Mouse (Mus musculus) lung, postnatal 0 days (tissue): ENCODE data around the gene Gemin5. TPM values are rescaled to one million over a fixed set of nuclear protein-coding genes. Genes with fewer than 3 reads are reported as not detected.
"Not testable (repeated sequence)": the region's sequence is repeated elsewhere in the genome, so short reads cannot be mapped to it uniquely, and the experiment has no call there.

Source experiments
- ATAC-seq: fragments of 200-750 bp; cut with Nextera tagmentation; 2 replicates; pipeline ENCODE4 v1.8.0; 2017; ENCODE audit warnings: moderate library complexity
- DNase-seq: peaks from one replicate; pipeline ENCODE4 v3.0.0-alpha.2; 2016; ENCODE audit warnings: low spot score
- H3K27ac ChIP-seq: fragments of 300-500 bp; sonication (generic); 2 replicates; pipeline ENCODE4 v1.5.1; 2014; ENCODE audit warnings: antibody characterized with exemption, mild to moderate bottlenecking, low read length, mixed read lengths
- H3K27me3 ChIP-seq: fragments of 300-500 bp; sonication (generic); replicated peaks from 2 replicates; pipeline ENCODE4 v1.6.1; 2014; ENCODE audit warnings: low read length, mixed read lengths; ENCODE audit not compliant: insufficient read depth
- H3K36me3 ChIP-seq: fragments of 300-500 bp; sonication (generic); 2 replicates; pipeline ENCODE4 v1.6.1; 2014; ENCODE audit warnings: low read length, mixed read lengths; ENCODE audit not compliant: insufficient read depth
- H3K4me1 ChIP-seq: fragments of 300-500 bp; sonication (generic); 2 replicates; pipeline ENCODE4 v1.6.1; 2014; ENCODE audit warnings: antibody characterized with exemption, low read depth, low read length, mixed read lengths; ENCODE audit not compliant: insufficient read depth
- H3K4me2 ChIP-seq: fragments of 300-500 bp; sonication (generic); replicated peaks from 2 replicates; pipeline ENCODE4 v1.6.1; 2014; ENCODE audit warnings: low read depth, mild to moderate bottlenecking, low read length, moderate library complexity, mixed read lengths
- H3K4me3 ChIP-seq: fragments of 300-500 bp; sonication (generic); 2 replicates; pipeline ENCODE4 v1.5.1; 2014; ENCODE audit warnings: low read depth, low read length
- H3K9ac ChIP-seq: fragments of 300-500 bp; sonication (generic); replicated peaks from 2 replicates; pipeline ENCODE4 v1.6.1; 2014; ENCODE audit warnings: low read depth, mild to moderate bottlenecking
- H3K9me3 ChIP-seq: fragments of 300-500 bp; sonication (generic); 2 replicates; pipeline ENCODE4 v1.6.1; 2016; ENCODE audit warnings: low read length, mixed read lengths
- CTCF ChIP-seq: IDR thresholded peaks from 2 replicates; pipeline ENCODE4 v1.5.1; 2016; ENCODE audit warnings: antibody characterized with exemption, mild to moderate bottlenecking
- EP300 ChIP-seq: IDR thresholded peaks from 2 replicates; pipeline ENCODE4 v1.6.1; 2016; ENCODE audit warnings: antibody characterized with exemption, mild to moderate bottlenecking, control low read depth
- WGBS: fragments of 180-500 bp; shearing (Covaris S2); extraction: QIAGEN DNeasy Blood & Tissue Kit; methylation state at CpG from one replicate; pipeline ENCODE4 v1.1.7; 2014; 5-methylcytosine and 5-hydroxymethylcytosine counted together
- polyA plus RNA-seq: library from polyadenylated mRNA; unstranded; fragments of >200 nt; fragmentation: Nextera tagmentation; extraction: Ambion mirVana; gene quantifications from 2 replicates; pipeline ENCODE4 v1.2.1, GENCODE M21; 2015

The Gemin5 gene
- polyA plus RNA-seq, 1 experiment from 2014 or later, result 4.3 TPM

DNA sequence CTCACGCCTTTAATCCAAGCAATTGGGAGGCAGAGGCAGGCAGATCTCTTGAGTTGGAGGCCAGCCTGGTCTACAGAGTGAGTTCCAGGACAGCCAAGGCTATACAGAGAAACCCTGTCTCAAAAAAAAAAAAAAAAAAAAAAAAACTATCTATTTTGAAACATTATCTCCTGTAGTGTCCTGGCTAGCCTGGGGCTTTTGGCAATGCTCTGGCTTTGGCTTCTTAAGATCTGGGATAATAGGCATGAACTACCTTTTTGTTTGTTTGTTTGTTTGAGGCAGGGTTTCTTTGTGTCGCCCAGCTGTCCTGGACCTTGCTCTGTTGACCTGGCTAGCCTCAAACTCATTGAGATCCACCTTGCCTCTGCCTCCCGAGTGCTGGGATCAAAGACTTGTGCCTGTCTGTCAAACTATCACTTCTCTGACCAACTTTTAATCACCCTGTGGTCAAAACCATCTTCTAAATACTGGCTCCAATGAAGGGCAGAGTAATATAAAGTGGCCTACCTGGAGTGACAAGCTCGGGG is 67.1 kb downstream of the Gemin5 start:
- Histone ChIP-seq H3K27ac (no peak overlapping the region), H3K4me3 (no peak overlapping the region), H3K4me1 (peaks cover 3% of the 10 kb centered on the region; the same call in 1 of the 2 replicates), H3K27me3 (no peaks in the 10 kb centered on the region), H3K9me3 (no peaks in the 10 kb centered on the region), H3K36me3 (no peaks in the 10 kb centered on the region), H3K9ac (no peak overlapping the region), H3K4me2 (no peak overlapping the region)
- ATAC-seq (no peak), DNase-seq (no peak)
- 82% methylated on average over 4 of the region's 4 CpGs for WGBS
- TF ChIP-seq EP300 (no peak), CTCF (no peak)

DNA sequence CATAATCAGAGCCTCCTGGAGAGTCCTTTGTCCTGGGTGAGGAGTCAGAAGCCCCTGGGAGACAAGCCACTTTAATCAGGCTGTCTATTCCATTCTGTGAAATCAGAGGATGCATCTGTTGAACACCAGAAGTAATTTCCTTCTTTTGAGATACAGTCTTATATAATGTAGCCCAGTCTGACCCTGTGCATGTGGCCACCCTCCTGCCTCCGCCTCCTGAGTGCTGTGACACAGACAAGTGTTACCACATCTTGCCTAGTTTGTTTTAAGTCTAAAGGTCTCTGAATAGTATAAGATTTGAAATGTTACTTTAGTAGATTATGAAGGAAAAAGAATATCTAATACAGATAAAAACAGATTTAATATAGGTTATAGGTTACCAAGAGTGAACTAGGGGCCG is 68.3 kb downstream of the Gemin5 start:
- Histone ChIP-seq H3K4me1 (peaks cover 3% of the 10 kb centered on the region; the same call in 1 of the 2 replicates), H3K9me3 (no peaks in the 10 kb centered on the region), H3K27me3 (no peaks in the 10 kb centered on the region), H3K36me3 (no peaks in the 10 kb centered on the region), H3K4me2 (no peak overlapping the region), H3K4me3 (no peak overlapping the region), H3K9ac (no peak overlapping the region), H3K27ac (no peak overlapping the region)
- no peak for TF ChIP-seq CTCF
- no peak for TF ChIP-seq EP300
- 90% methylated on average over 2 of the region's 2 CpGs for WGBS
- ATAC-seq (no peak), DNase-seq (no peak)

DNA sequence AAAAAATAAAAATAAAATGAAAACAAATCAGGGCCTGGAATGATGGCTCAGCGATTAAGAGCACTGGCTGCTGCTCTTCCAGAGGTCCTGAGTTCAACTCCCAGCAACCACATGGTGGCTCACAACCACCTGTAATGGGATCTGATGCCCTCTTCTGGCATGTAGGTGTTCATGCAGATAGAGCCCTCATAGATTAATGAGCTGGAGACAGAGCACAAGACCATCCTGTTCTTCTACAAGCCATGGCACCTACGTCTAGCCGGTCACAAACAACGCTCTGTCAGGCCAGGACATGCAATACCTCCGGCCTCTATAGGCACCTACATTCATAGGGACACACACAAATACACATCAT is 70.0 kb downstream of the Gemin5 start:
- H3K9me3 ChIP-seq, H3K4me3 ChIP-seq, H3K27me3 ChIP-seq, DNase-seq, H3K4me1 ChIP-seq, H3K9ac ChIP-seq, ATAC-seq, H3K27ac ChIP-seq, H3K36me3 ChIP-seq: not testable (repeated sequence)
- H3K4me2 ChIP-seq, result peak overlapping the region; percentile 81; the same call in 1 of the 2 replicates
- TF ChIP-seq CTCF, result peak; percentile 48
- 71% methylated on average over 5 of the region's 5 CpGs for WGBS

DNA sequence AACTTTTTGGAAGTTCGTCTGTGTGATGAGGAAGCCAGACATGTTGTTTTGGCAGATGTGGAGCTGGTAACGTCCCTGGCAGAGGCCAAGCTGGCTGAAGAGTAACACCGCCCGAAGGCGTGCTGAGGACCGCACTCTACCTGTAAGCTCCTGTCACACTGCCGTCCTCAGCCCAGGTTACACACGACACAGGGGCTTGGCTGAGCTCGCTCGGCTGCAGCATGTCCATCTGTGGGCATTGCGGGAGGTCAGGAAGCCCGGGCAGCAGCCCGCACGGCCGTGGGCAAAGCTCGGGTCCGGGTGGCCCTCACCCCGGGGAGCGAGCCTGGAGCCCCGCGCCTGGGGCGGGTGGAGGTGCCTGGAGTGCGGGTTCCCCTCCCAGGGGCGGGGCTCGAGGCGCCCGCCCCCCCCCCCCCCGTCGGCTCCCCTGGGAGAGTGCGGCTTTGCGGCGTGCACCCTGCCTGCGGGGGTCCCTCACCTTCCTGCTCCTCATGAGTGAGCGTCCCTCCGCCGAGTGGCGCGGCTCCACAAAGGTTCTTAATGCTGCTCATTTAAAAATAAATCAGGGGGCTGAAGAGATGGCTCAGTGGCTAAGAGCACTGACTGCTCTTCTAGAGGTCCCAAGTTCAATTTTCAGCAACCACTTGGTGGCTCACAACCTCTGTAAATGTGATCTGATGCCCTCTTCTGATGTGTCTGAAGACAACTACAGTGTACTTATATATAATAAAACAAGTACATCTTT is 70.5 kb downstream of the Gemin5 start:
- peak overlapping the region; percentile 81 for H3K4me2 ChIP-seq
- WGBS, result under 1% methylated on average over 27 of the region's 38 CpGs
- ATAC-seq (peak; percentile 63), DNase-seq (peak; percentile 37)
- no peak overlapping the region for H3K9ac ChIP-seq
- no peak overlapping the region for H3K27ac ChIP-seq
- no peaks in the 10 kb centered on the region for H3K27me3 ChIP-seq
- no peaks in the 10 kb centered on the region for H3K4me1 ChIP-seq
- H3K36me3 ChIP-seq, result no peaks in the 10 kb centered on the region
- H3K4me3 ChIP-seq, result peak overlapping the region; percentile 34
- no peak for TF ChIP-seq EP300
- TF ChIP-seq CTCF, result no peak
- H3K9me3 ChIP-seq, result no peaks in the 10 kb centered on the region

DNA sequence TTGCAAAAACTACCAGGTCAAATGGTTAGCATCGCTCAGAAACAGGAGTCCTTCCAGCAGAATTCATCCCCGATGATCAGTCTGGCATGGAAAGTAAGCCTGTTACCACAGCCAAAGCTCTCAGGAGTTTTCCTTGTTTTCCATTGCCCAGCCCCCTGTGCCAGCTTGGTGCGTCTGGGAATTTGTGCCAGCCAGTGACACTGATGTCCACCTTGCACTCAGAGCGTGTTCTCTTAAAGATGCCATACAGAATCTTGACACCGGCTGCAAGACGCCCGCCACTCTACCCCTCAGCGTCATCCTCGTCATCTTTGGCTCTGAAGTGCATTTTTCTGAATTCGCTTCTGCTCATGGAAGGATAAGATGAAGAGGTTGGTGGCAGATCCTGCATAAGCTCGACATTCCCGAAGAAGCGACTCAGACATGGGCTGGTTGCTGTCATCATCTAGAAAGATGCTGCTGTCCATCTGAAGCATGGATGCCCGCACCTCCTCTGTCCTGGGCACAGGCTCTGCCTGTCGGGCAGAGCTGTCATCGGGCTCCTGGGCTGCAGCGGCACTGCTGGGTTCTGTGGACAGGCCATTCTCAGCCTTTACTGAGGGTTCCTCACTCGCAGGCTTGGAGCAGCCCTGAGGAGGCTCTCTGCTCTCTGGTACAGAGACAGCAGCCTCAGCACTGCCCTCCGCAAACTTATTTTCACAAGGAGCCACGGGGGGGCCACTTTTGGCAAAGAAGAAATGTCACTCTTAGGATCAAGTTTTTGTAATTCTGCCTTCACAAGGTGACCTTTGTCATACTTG is 71.3 kb downstream of the Gemin5 start:
- Histone ChIP-seq H3K9me3 (no peaks in the 10 kb centered on the region), H3K4me1 (no peaks in the 10 kb centered on the region), H3K4me2 (peak overlapping the region; percentile 81), H3K4me3 (peak overlapping the region; percentile 34; the same call in 1 of the 2 replicates), H3K36me3 (no peaks in the 10 kb centered on the region), H3K27ac (no peak overlapping the region), H3K27me3 (no peaks in the 10 kb centered on the region), H3K9ac (no peak overlapping the region)
- WGBS, result 40% methylated on average over 20 of the region's 20 CpGs
- DNase-seq (no peak), ATAC-seq (peak; percentile 27; the same call in 1 of the 2 replicates)
- no peak for TF ChIP-seq EP300
- TF ChIP-seq CTCF, result no peak

DNA sequence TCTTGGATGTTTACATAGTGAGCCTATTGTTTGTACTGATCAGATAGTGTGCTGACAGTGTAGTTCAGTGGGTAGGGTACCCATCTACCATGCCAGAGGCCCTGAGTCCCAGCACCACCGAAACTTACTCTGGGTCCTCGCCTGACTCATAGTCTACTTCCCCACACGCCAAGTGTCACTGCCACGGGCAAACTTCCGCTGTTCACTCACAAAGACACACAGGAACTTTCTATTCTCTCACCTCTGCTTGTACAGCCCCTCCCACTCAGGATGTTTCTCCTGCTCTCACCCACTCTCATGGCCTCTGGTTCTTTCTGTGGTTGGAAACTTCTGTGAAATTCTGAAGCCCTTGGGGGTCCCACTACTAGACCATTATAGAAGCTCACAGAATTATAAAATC is 72.2 kb downstream of the Gemin5 start:
- no peak overlapping the region for H3K27ac ChIP-seq
- no peaks in the 10 kb centered on the region for H3K4me1 ChIP-seq
- H3K9me3 ChIP-seq, result no peaks in the 10 kb centered on the region
- ATAC-seq, result no peak
- no peaks in the 10 kb centered on the region for H3K27me3 ChIP-seq
- 43% methylated on average over 5 of the region's 5 CpGs for WGBS
- no peak for TF ChIP-seq CTCF
- no peak for TF ChIP-seq EP300
- no peaks in the 10 kb centered on the region for H3K36me3 ChIP-seq
- no peak overlapping the region for H3K9ac ChIP-seq
- no peak for DNase-seq
- H3K4me3 ChIP-seq, result no peak overlapping the region
- H3K4me2 ChIP-seq, result no peak overlapping the region
